Mouse (Mus musculus) lung, embryonic 14.5 days (tissue): ENCODE measurements around the gene Skiv2l. TPM values are rescaled to one million over a fixed set of nuclear protein-coding genes. Genes with fewer than 3 reads are reported as not detected.

Source experiments
- ATAC-seq: fragments of 200-750 bp; cut with Nextera tagmentation; 2 replicates; pipeline ENCODE4 v1.8.0; 2017; ENCODE audit warnings: mild to moderate bottlenecking, moderate TSS enrichment, moderate library complexity; ENCODE audit not compliant: insufficient read depth
- DNase-seq: peaks from one replicate; pipeline ENCODE4 v3.0.0-alpha.2; 2015
- H3K27ac ChIP-seq: fragments of 300-500 bp; sonication (generic); 2 replicates; pipeline ENCODE4 v1.5.1; 2014; ENCODE audit warnings: low read depth, mild to moderate bottlenecking, moderate library complexity
- H3K27me3 ChIP-seq: fragments of 300-500 bp; sonication (generic); 2 replicates; pipeline ENCODE4 v1.6.1; 2014; ENCODE audit warnings: low read length, control low read depth; ENCODE audit not compliant: insufficient read depth
- H3K36me3 ChIP-seq: fragments of 300-500 bp; sonication (generic); 2 replicates; pipeline ENCODE4 v1.6.1; 2014; ENCODE audit warnings: control low read depth; ENCODE audit not compliant: insufficient read depth
- H3K4me1 ChIP-seq: fragments of 300-500 bp; sonication (generic); 2 replicates; pipeline ENCODE4 v1.6.1; 2014; ENCODE audit warnings: antibody characterized with exemption, control low read depth; ENCODE audit not compliant: insufficient read depth
- H3K4me2 ChIP-seq: fragments of 300-500 bp; sonication (generic); 2 replicates; pipeline ENCODE4 v1.6.1; 2014; ENCODE audit warnings: mild to moderate bottlenecking
- H3K4me3 ChIP-seq: fragments of 300-500 bp; sonication (generic); 2 replicates; pipeline ENCODE4 v1.5.1; 2014; ENCODE audit warnings: low read depth, low read length
- H3K9ac ChIP-seq: fragments of 300-500 bp; sonication (generic); 2 replicates; pipeline ENCODE4 v1.6.1; 2014
- H3K9me3 ChIP-seq: fragments of 300-500 bp; sonication (generic); 2 replicates; pipeline ENCODE4 v1.6.1; 2016; ENCODE audit warnings: low read depth, low read length, control low read depth
- CTCF ChIP-seq: IDR thresholded peaks from 2 replicates; pipeline ENCODE4 v1.5.1; 2016; ENCODE audit warnings: antibody characterized with exemption, low read depth
- WGBS: fragments of 180-500 bp; shearing (Covaris S2); extraction: QIAGEN DNeasy Blood & Tissue Kit; methylation state at CpG from one replicate; pipeline ENCODE4 v1.1.7; 2014; 5-methylcytosine and 5-hydroxymethylcytosine counted together
- polyA plus RNA-seq: library from polyadenylated mRNA; unstranded; fragments of >200 nt; fragmentation: Nextera tagmentation; extraction: Ambion mirVana; gene quantifications from 2 replicates; pipeline ENCODE4 v1.2.1, GENCODE M21; 2014

The Skiv2l gene
- polyA plus RNA-seq, 1 experiment from 2014 or later = 50.3 TPM

GRCm38 (mm10) chr17:34854761-34855160 is 4.8 kb upstream of the Skiv2l start:
- WGBS = 79% methylated on average over 3 of the region's 3 CpGs

GRCm38 (mm10) chr17:34853511-34853910 is 3.5 kb upstream of the Skiv2l start:
- H3K36me3 ChIP-seq = peaks cover 48% of the 10 kb centered on the region
- no peaks in the 10 kb centered on the region for H3K27me3 ChIP-seq
- ATAC-seq = no peak
- H3K27ac ChIP-seq = no peak overlapping the region
- H3K9me3 ChIP-seq = no peaks in the 10 kb centered on the region
- no peak for DNase-seq
- no peak overlapping the region for H3K9ac ChIP-seq
- no peak for TF ChIP-seq CTCF
- no peak overlapping the region for H3K4me2 ChIP-seq
- no peak overlapping the region for H3K4me3 ChIP-seq
- peaks cover 10% of the 10 kb centered on the region; the same call in 1 of the 2 replicates for H3K4me1 ChIP-seq
- 69% methylated on average over 8 of the region's 8 CpGs for WGBS

More at GRCm38 (mm10) chr17:34854761-34855160, 4.8 kb upstream of the Skiv2l start:
- Histone ChIP-seq H3K27ac (no peak overlapping the region), H3K9me3 (no peaks in the 10 kb centered on the region), H3K27me3 (no peaks in the 10 kb centered on the region), H3K36me3 (peaks cover 48% of the 10 kb centered on the region), H3K4me3 (no peak overlapping the region), H3K4me2 (no peak overlapping the region), H3K9ac (no peak overlapping the region), H3K4me1 (peaks cover 7% of the 10 kb centered on the region; the same call in 1 of the 2 replicates)
- no peak for ATAC-seq
- DNase-seq = no peak
- TF ChIP-seq CTCF = no peak

- H3K4me3 ChIP-seq = peak overlapping the region; percentile 63
- peak overlapping the region; percentile 83 for H3K4me2 ChIP-seq
- no peaks in the 10 kb centered on the region for H3K9me3 ChIP-seq
- no peak; the same call in none of the 2 replicates for ATAC-seq
- peaks cover 60% of the 10 kb centered on the region for H3K36me3 ChIP-seq
- no peak overlapping the region for H3K27ac ChIP-seq
- peaks cover 10% of the 10 kb centered on the region; the same call in 1 of the 2 replicates for H3K4me1 ChIP-seq
- no peak for TF ChIP-seq CTCF
- WGBS = under 1% methylated on average over 25 of the region's 25 CpGs
- H3K27me3 ChIP-seq = no peaks in the 10 kb centered on the region
- H3K9ac ChIP-seq = peak overlapping the region; percentile 69
- DNase-seq = no peak
Observed at GRCm38 (mm10) chr17:34850517-34851125, 611 bp upstream of the Skiv2l start.

- Histone ChIP-seq H3K4me1 (peaks cover 10% of the 10 kb centered on the region; the same call in 1 of the 2 replicates), H3K36me3 (peaks cover 55% of the 10 kb centered on the region), H3K27ac (no peak overlapping the region), H3K27me3 (no peaks in the 10 kb centered on the region), H3K9ac (no peak overlapping the region), H3K4me2 (no peak overlapping the region), H3K9me3 (no peaks in the 10 kb centered on the region), H3K4me3 (no peak overlapping the region)
- 91% methylated on average over 7 of the region's 7 CpGs for WGBS
- no peak for TF ChIP-seq CTCF
- no peak for ATAC-seq
- no peak for DNase-seq
Observed at GRCm38 (mm10) chr17:34847615-34848014, 2.4 kb downstream of the Skiv2l start.

GRCm38 (mm10) chr17:34847192-34847591 is 2.8 kb downstream of the Skiv2l start:
- DNase-seq (no peak), ATAC-seq (no peak)
- H3K27me3 ChIP-seq = no peaks in the 10 kb centered on the region
- H3K4me3 ChIP-seq = no peak overlapping the region
- H3K4me2 ChIP-seq = no peak overlapping the region
- TF ChIP-seq CTCF = no peak
- H3K4me1 ChIP-seq = peaks cover 10% of the 10 kb centered on the region; the same call in 1 of the 2 replicates
- no peak overlapping the region for H3K27ac ChIP-seq
- no peak overlapping the region for H3K9ac ChIP-seq
- WGBS = 81% methylated on average over 6 of the region's 6 CpGs
- H3K36me3 ChIP-seq = peaks cover 55% of the 10 kb centered on the region
- no peaks in the 10 kb centered on the region for H3K9me3 ChIP-seq

GRCm38 (mm10) chr17:34844884-34845283 is 5.1 kb downstream of the Skiv2l start:
- H3K4me1 ChIP-seq = 0 out of 2 replicates have a peak, but pooled peaks cover 3% of the 10 kb centered on the region
- H3K9ac ChIP-seq = no peak overlapping the region
- H3K27me3 ChIP-seq = no peaks in the 10 kb centered on the region
- ATAC-seq (no peak), DNase-seq (no peak)
- whole genome bisulfite sequencing = 89% methylated on average over 13 of the region's 13 CpGs
- no peak overlapping the region for H3K27ac ChIP-seq
- H3K4me2 ChIP-seq = no peak overlapping the region
- no peak for TF ChIP-seq CTCF
- no peaks in the 10 kb centered on the region for H3K9me3 ChIP-seq
- no peak overlapping the region for H3K4me3 ChIP-seq
- H3K36me3 ChIP-seq = peaks cover 74% of the 10 kb centered on the region

- no peak for ATAC-seq
Observed at GRCm38 (mm10) chr17:34840736-34841307, 9.2 kb downstream of the Skiv2l start.

More at GRCm38 (mm10) chr17:34840736-34841307, 9.2 kb downstream of the Skiv2l start:
- no peak overlapping the region for H3K4me3 ChIP-seq
- DNase-seq = no peak
- no peak overlapping the region for H3K4me2 ChIP-seq
- no peak for TF ChIP-seq CTCF
- H3K27me3 ChIP-seq = no peaks in the 10 kb centered on the region
- WGBS = 78% methylated on average over 6 of the region's 6 CpGs
- no peaks in the 10 kb centered on the region for H3K4me1 ChIP-seq
- H3K27ac ChIP-seq = no peak overlapping the region
- no peak overlapping the region for H3K9ac ChIP-seq
- peaks cover 66% of the 10 kb centered on the region for H3K36me3 ChIP-seq
- no peaks in the 10 kb centered on the region for H3K9me3 ChIP-seq
